Mouse (Mus musculus): Measurements from ENCODE around the gene Nfu1. TPM values are rescaled to one million over a fixed set of nuclear protein-coding genes. Genes with fewer than 3 reads are reported as not detected.
"Not testable (repeated sequence)": the region's sequence is repeated elsewhere in the genome, so short reads cannot be mapped to it uniquely, and the experiment has no call there.

Nfu1 gene
- polyA plus RNA-seq, 1 experiment from 2014 or later = 93.6 TPM

DNA sequence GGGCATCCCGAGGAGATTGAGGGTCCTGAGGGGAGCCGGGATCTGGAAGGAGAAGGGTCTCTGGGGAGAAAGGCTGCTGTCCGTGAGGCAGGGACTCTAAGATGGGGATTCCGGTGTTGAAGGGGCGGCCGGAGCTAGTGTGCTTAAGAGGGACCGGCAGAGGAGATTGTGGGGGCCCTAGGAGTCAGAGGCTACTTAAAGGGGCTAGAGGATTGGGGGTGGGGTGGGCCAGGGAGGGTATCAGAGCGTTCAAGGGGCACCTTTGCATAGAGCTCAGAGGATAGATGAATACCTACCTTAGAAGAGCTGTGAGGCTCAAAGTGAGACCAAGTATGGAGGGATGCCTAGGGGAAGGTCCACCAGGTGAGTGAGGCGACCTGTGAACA lies 34.1 kb downstream of the Nfu1 start:
- Histone ChIP-seq H3K27ac (replicated peaks; ENCODE audit: low read depth, low read length) (peak overlapping the region; percentile 99), H3K4me1 (ENCODE audit: control insufficient read depth, insufficient read depth, low read length) (peaks cover 6% of the 10 kb centered on the region; the same call in 1 of the 2 replicates), H3K9me3 (ENCODE audit: control insufficient read depth, low read length) (no peaks in the 10 kb centered on the region), H3K27me3 (ENCODE audit: control insufficient read depth, insufficient read depth, low read length) (no peaks in the 10 kb centered on the region), H3K36me3 (ENCODE audit: control insufficient read depth, insufficient read depth, low read length) (no peaks in the 10 kb centered on the region), H3K9ac (ENCODE audit: low read length) (peak overlapping the region; percentile 91), H3K4me3 (ENCODE audit: low read depth, low read length) (peak overlapping the region; percentile 95), H3K4me2 (ENCODE audit: low read depth, severe bottlenecking) (peak overlapping the region; percentile 74)
- 1% methylated on average over 9 of the region's 9 CpGs for WGBS
- ATAC-seq (ENCODE audit: insufficient number of reproducible peaks, low FRiP score, low TSS enrichment, low read depth) (peak; percentile 36; the same call in 1 of the 2 replicates), DNase-seq (ENCODE audit: low spot score) (no peak)

DNA sequence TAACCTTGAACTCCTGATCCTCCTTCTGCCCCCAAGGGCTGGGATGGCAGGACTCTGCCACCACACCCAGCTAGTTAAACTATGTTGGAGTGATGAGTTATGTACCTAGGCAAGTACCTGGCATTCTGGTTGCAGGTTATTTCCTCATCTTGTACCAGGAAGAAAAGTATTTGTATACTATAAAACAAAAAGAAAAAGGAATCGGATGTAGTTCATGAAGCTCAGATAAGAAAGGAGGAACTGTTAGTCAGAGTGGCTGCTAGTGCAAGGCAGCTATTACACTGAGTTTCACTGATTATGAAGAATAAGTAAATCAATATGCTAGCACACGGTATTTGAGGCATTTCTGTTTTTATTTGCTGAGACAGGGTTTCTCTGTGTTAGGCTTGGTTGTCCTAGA lies 35.9 kb downstream of the Nfu1 start:
- Histone ChIP-seq H3K4me2 (ENCODE audit: low read depth, severe bottlenecking) (no peak overlapping the region), H3K4me1 (ENCODE audit: control insufficient read depth, insufficient read depth, low read length) (peaks cover 6% of the 10 kb centered on the region; the same call in 1 of the 2 replicates), H3K9ac (ENCODE audit: low read length) (no peak overlapping the region), H3K36me3 (ENCODE audit: control insufficient read depth, insufficient read depth, low read length) (no peaks in the 10 kb centered on the region), H3K27ac (replicated peaks; ENCODE audit: low read depth, low read length) (no peak overlapping the region), H3K4me3 (ENCODE audit: low read depth, low read length) (no peak overlapping the region), H3K9me3 (ENCODE audit: control insufficient read depth, low read length) (no peaks in the 10 kb centered on the region), H3K27me3 (ENCODE audit: control insufficient read depth, insufficient read depth, low read length) (no peaks in the 10 kb centered on the region)
- 91% methylated on average over 2 of the region's 2 CpGs for WGBS
- no peak for ATAC-seq (ENCODE audit: insufficient number of reproducible peaks, low FRiP score, low TSS enrichment, low read depth)
- no peak for DNase-seq (ENCODE audit: low spot score)

DNA sequence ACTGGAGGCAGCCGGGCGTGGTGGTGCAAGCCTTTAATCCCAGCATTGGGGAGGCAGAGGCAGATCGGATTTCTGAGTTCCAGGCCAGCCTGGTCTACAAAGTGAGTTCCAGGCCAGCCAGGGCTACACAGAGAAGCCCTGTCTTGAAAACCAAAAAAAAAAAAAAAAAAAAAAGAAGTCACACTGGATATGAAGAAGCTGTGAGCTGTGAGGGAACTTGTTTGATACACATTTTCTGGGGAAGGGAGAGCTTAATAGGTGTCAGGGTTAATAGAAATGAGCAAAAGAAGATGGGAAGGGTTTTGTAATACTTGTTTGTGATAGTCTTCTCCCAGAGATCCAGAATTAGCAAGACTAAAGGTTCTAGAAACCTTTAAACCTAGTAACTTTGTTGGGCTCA lies 36.5 kb downstream of the Nfu1 start:
- H3K36me3 ChIP-seq (ENCODE audit: control insufficient read depth, insufficient read depth, low read length) = no peaks in the 10 kb centered on the region
- WGBS = 76% methylated on average over 3 of the region's 3 CpGs
- DNase-seq (ENCODE audit: low spot score) (no peak), ATAC-seq (ENCODE audit: insufficient number of reproducible peaks, low FRiP score, low TSS enrichment, low read depth) (no peak)
- H3K4me2 ChIP-seq (ENCODE audit: low read depth, severe bottlenecking) = no peak overlapping the region
- no peak overlapping the region for H3K4me3 ChIP-seq (ENCODE audit: low read depth, low read length)
- H3K4me1 ChIP-seq (ENCODE audit: control insufficient read depth, insufficient read depth, low read length) = peaks cover 6% of the 10 kb centered on the region; the same call in 1 of the 2 replicates
- H3K9ac ChIP-seq (ENCODE audit: low read length) = no peak overlapping the region
- no peaks in the 10 kb centered on the region for H3K27me3 ChIP-seq (ENCODE audit: control insufficient read depth, insufficient read depth, low read length)
- H3K9me3 ChIP-seq (ENCODE audit: control insufficient read depth, low read length) = no peaks in the 10 kb centered on the region
- no peak overlapping the region for H3K27ac ChIP-seq (replicated peaks; ENCODE audit: low read depth, low read length)

DNA sequence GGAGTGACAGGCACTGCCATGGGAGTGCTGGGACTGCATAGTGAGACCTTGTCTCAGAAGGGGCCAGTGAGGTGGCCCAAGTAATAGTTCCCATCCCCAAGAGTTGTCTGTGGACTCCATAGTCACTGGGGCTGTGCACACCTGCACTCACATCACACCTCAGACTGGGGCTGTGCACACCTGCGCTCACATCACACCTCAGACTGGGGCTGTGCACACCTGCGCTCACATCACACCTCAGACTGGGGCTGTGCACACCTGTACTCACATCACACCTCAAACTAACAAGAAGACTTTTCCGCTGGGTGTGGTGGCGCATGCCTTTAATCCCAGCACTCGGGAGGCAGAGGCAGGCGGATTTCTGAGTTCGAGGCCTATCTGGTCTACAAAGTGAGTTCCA lies 39.7 kb downstream of the Nfu1 start:
- H3K4me2 ChIP-seq (ENCODE audit: low read depth, severe bottlenecking); H3K4me1 ChIP-seq (ENCODE audit: control insufficient read depth, insufficient read depth, low read length); H3K9me3 ChIP-seq (ENCODE audit: control insufficient read depth, low read length); H3K27me3 ChIP-seq (ENCODE audit: control insufficient read depth, insufficient read depth, low read length); H3K4me3 ChIP-seq (ENCODE audit: low read depth, low read length); H3K9ac ChIP-seq (ENCODE audit: low read length); H3K27ac ChIP-seq (replicated peaks; ENCODE audit: low read depth, low read length); DNase-seq (ENCODE audit: low spot score); ATAC-seq (ENCODE audit: insufficient number of reproducible peaks, low FRiP score, low TSS enrichment, low read depth); H3K36me3 ChIP-seq (ENCODE audit: control insufficient read depth, insufficient read depth, low read length): not testable (repeated sequence)
- 91% methylated on average over 7 of the region's 7 CpGs for WGBS

DNA sequence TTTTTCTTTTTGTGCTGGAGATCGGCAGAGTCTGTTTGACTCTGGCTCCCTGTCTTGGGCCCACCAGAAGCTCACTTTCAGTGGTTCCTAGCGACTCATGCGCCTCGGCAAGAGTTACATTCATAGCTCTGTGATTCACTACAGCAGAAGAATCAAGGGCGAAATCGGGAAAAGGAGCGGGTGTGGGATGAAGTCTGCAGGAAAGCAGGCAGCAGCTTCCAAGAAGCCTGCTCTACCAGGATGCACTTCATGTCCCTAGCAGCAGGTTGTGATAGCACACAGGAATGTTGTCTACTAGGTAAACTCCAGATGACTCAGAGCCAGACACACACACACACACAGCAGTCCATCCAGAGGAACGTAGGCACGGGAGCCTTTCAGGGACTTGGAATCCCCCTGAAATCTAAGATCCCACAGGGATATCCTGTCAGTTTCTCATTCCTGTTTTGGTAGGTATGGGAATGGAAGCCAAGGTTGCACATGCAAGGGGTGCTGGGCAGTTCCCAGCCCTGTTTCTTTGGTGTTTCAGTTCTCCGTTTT lies 42.9 kb downstream of the Nfu1 start:
- Histone ChIP-seq H3K27ac (replicated peaks; ENCODE audit: low read depth, low read length) (no peak overlapping the region), H3K36me3 (ENCODE audit: control insufficient read depth, insufficient read depth, low read length) (peaks cover 11% of the 10 kb centered on the region), H3K9me3 (ENCODE audit: control insufficient read depth, low read length) (no peaks in the 10 kb centered on the region), H3K4me3 (ENCODE audit: low read depth, low read length) (no peak overlapping the region), H3K27me3 (ENCODE audit: control insufficient read depth, insufficient read depth, low read length) (no peaks in the 10 kb centered on the region), H3K4me1 (ENCODE audit: control insufficient read depth, insufficient read depth, low read length) (no peaks in the 10 kb centered on the region), H3K4me2 (ENCODE audit: low read depth, severe bottlenecking) (no peak overlapping the region), H3K9ac (ENCODE audit: low read length) (no peak overlapping the region)
- WGBS = 93% methylated on average over 10 of the region's 10 CpGs
- no peak for DNase-seq (ENCODE audit: low spot score)
- ATAC-seq (ENCODE audit: insufficient number of reproducible peaks, low FRiP score, low TSS enrichment, low read depth) = no peak

DNA sequence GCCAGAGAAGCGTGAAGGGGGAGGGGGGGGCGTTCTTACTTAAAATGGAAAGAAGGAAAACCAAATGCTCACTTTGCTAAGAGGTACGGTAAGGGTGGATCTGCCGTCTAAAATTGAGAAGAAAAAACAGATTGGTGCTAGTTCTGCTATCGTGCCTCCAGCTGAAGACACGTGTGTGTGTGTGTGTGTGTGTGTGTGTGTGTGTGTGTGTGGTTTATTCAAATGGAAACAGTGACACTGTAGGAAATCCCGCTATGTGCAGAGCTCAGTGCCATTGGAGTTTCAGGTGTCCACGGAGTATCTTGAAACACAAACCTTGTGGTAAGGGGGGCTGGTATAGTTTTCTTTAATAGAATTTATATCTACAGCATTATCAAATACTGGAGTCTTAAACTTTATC lies 45.2 kb downstream of the Nfu1 start:
- Histone ChIP-seq H3K4me2 (ENCODE audit: low read depth, severe bottlenecking) (no peak overlapping the region), H3K36me3 (ENCODE audit: control insufficient read depth, insufficient read depth, low read length) (peaks cover 17% of the 10 kb centered on the region), H3K4me3 (ENCODE audit: low read depth, low read length) (no peak overlapping the region), H3K9ac (ENCODE audit: low read length) (no peak overlapping the region), H3K27me3 (ENCODE audit: control insufficient read depth, insufficient read depth, low read length) (no peaks in the 10 kb centered on the region), H3K27ac (replicated peaks; ENCODE audit: low read depth, low read length) (no peak overlapping the region), H3K4me1 (ENCODE audit: control insufficient read depth, insufficient read depth, low read length) (no peaks in the 10 kb centered on the region), H3K9me3 (ENCODE audit: control insufficient read depth, low read length) (no peaks in the 10 kb centered on the region)
- ATAC-seq (ENCODE audit: insufficient number of reproducible peaks, low FRiP score, low TSS enrichment, low read depth) (no peak), DNase-seq (ENCODE audit: low spot score) (no peak)
- WGBS = 92% methylated on average over 8 of the region's 8 CpGs

DNA sequence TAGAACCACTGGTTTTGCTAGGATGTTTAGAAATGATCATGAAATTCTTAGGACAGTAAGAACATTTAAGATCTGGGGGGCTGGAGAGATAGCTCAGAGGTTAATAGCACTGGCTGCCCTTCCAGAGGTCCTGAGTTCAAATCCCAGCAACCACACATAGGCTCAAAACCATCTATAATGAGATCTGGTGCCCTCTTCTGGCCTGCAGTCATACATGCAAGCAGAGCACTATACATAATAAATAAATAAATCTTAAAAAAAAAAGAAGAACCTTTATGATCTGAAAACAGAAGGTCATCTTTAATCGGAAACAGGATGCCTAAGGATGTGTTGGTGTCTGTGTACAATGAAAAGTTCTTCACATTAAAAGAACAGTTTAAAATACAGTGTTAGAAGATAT lies 50.7 kb downstream of the Nfu1 start:
- peaks cover 12% of the 10 kb centered on the region for H3K36me3 ChIP-seq (ENCODE audit: control insufficient read depth, insufficient read depth, low read length)
- no peak overlapping the region for H3K9ac ChIP-seq (ENCODE audit: low read length)
- H3K9me3 ChIP-seq (ENCODE audit: control insufficient read depth, low read length) = no peaks in the 10 kb centered on the region
- H3K4me1 ChIP-seq (ENCODE audit: control insufficient read depth, insufficient read depth, low read length) = no peaks in the 10 kb centered on the region
- DNase-seq (ENCODE audit: low spot score) = no peak
- H3K4me2 ChIP-seq (ENCODE audit: low read depth, severe bottlenecking) = no peak overlapping the region
- 92% methylated on average over 1 of the region's 1 CpGs for WGBS
- ATAC-seq (ENCODE audit: insufficient number of reproducible peaks, low FRiP score, low TSS enrichment, low read depth) = no peak
- no peak overlapping the region for H3K27ac ChIP-seq (replicated peaks; ENCODE audit: low read depth, low read length)
- H3K4me3 ChIP-seq (ENCODE audit: low read depth, low read length) = no peak overlapping the region
- no peaks in the 10 kb centered on the region for H3K27me3 ChIP-seq (ENCODE audit: control insufficient read depth, insufficient read depth, low read length)

DNA sequence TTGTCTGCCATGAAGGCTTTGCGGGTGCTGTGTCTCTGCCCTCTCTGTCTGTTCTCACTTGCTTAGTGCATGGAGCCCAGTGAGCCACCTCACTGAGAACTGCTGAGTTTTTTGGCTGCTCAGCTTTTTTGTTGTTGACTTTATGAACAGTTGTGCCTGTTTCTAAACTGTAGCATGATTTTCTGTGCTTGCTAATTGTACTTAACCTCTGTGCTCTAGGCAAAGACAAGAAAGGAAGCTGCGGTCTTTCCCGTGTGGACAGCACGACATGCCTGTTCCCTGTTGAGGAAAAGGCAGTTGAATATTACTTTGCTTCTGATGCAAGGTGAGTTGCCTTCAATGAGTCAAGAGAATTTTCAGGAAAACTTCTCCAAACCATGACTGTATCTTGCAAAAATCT lies 54.5 kb downstream of the Nfu1 start:
- H3K9ac ChIP-seq (ENCODE audit: low read length) = no peak overlapping the region
- WGBS = 94% methylated on average over 4 of the region's 4 CpGs
- H3K4me1 ChIP-seq (ENCODE audit: control insufficient read depth, insufficient read depth, low read length) = no peaks in the 10 kb centered on the region
- DNase-seq (ENCODE audit: low spot score) (no peak), ATAC-seq (ENCODE audit: insufficient number of reproducible peaks, low FRiP score, low TSS enrichment, low read depth) (no peak)
- no peak overlapping the region for H3K4me2 ChIP-seq (ENCODE audit: low read depth, severe bottlenecking)
- H3K27me3 ChIP-seq (ENCODE audit: control insufficient read depth, insufficient read depth, low read length) = no peaks in the 10 kb centered on the region
- no peak overlapping the region for H3K4me3 ChIP-seq (ENCODE audit: low read depth, low read length)
- H3K9me3 ChIP-seq (ENCODE audit: control insufficient read depth, low read length) = no peaks in the 10 kb centered on the region
- no peak overlapping the region for H3K27ac ChIP-seq (replicated peaks; ENCODE audit: low read depth, low read length)
- peaks cover 10% of the 10 kb centered on the region for H3K36me3 ChIP-seq (ENCODE audit: control insufficient read depth, insufficient read depth, low read length)

DNA sequence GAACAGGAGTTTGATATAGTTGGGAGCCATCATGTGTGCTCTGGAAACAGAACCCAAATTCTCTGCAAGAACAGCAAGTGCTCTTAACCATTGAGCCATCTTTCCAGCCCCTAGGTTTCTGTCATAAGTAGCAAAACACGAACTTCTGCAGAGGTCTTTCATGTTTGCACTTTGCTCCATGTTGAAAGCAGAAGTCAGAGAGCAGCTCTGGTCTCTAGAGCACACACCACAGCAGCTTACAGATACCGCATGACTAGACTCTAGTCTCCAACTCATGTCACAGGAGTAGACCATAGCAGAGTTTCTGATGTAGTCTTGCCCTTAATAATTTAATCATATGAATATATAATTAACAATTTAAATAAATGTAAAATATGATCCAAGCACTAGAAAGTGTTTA lies 59.2 kb downstream of the Nfu1 start:
- H3K4me3 ChIP-seq (ENCODE audit: low read depth, low read length) = no peak overlapping the region
- H3K27me3 ChIP-seq (ENCODE audit: control insufficient read depth, insufficient read depth, low read length) = no peaks in the 10 kb centered on the region
- 92% methylated on average over 2 of the region's 2 CpGs for WGBS

More for the DNA sequence above, 59.2 kb downstream of the Nfu1 start:
- no peaks in the 10 kb centered on the region for H3K9me3 ChIP-seq (ENCODE audit: control insufficient read depth, low read length)
- no peaks in the 10 kb centered on the region for H3K4me1 ChIP-seq (ENCODE audit: control insufficient read depth, insufficient read depth, low read length)
- no peak overlapping the region for H3K4me2 ChIP-seq (ENCODE audit: low read depth, severe bottlenecking)
- H3K9ac ChIP-seq (ENCODE audit: low read length) = no peak overlapping the region
- H3K36me3 ChIP-seq (ENCODE audit: control insufficient read depth, insufficient read depth, low read length) = peaks cover 14% of the 10 kb centered on the region
- no peak overlapping the region for H3K27ac ChIP-seq (replicated peaks; ENCODE audit: low read depth, low read length)
- DNase-seq (ENCODE audit: low spot score) = no peak
- ATAC-seq (ENCODE audit: insufficient number of reproducible peaks, low FRiP score, low TSS enrichment, low read depth) = no peak
